Mouse (Mus musculus) megakaryocyte progenitor cell, adult 5-6 weeks (primary cell): ENCODE results near the gene Ntm. TPM values are rescaled to one million over a fixed set of nuclear protein-coding genes. Genes with fewer than 3 reads are reported as not detected.

Experiments used
- ATAC-seq: replicated peaks from 2 replicates; pipeline ENCODE4 v1.8.0; 2016; ENCODE audit warnings: mild to moderate bottlenecking, moderate TSS enrichment, inconsistent platforms; ENCODE audit not compliant: poor library complexity
- total RNA-seq, 2 experiments: library from RNA; stranded (forward) in 1 of 2; stranded (reverse) in 1 of 2; fragments of 157-497, 149-512 nt in 1 of 2; fragments of 200-1000 nt in 1 of 2; gene quantifications; 2 replicates each; pipeline versions ENCODE4 v1.2.3 to v1.2.4; 2015 to 2017

Gene Ntm
- total RNA-seq, 2 experiments from 2014 or later: not detected

GRCm38 (mm10) chr9:29415578-29415977 lies 547.4 kb downstream of the Ntm start:
- ATAC-seq: no peak

- ATAC-seq: no peak
Measured at GRCm38 (mm10) chr9:29413126-29413525, 549.8 kb downstream of the Ntm start.

GRCm38 (mm10) chr9:29412181-29412771 lies 550.7 kb downstream of the Ntm start:
- 0 out of 2 replicates have a peak, but pooled peaks have one; percentile 17 for ATAC-seq

DNA sequence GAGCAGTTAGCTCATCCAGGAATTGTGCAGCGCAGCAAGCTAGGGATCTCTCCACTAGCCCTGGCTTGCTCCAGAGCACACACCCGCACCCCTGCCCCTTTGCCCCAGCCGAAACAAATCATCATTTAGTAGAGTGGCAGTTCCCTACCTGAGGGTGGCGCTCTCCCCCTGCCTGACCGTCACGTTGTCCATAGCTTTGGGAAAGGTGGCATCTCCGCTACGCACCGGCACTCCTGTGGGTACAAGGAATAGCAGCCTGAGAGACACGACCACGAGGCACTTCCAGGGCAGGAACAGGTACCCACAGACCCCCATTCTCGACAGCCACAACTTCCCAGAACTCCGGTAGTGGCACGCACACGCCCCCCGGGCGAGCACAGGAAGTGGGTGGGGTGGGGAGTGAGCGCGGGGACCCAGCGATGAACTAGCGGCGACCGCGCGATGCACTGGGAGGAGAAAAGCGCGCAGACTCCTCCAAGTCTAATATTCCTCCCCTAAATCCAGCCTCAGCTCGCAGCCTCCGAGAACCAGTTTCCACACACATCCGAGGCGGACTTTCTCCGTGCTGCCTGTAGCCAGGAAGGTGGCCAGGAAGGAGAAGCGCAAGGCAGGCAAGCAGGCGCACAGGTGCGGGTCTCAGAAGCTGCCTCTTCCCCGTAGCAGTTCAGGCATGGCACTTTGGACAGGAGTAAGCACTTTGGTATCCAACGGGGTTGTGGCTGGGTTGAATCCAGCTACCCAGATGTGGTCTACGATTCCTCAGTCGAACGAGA lies 551.3 kb downstream of the Ntm start:
- no peak for ATAC-seq

DNA sequence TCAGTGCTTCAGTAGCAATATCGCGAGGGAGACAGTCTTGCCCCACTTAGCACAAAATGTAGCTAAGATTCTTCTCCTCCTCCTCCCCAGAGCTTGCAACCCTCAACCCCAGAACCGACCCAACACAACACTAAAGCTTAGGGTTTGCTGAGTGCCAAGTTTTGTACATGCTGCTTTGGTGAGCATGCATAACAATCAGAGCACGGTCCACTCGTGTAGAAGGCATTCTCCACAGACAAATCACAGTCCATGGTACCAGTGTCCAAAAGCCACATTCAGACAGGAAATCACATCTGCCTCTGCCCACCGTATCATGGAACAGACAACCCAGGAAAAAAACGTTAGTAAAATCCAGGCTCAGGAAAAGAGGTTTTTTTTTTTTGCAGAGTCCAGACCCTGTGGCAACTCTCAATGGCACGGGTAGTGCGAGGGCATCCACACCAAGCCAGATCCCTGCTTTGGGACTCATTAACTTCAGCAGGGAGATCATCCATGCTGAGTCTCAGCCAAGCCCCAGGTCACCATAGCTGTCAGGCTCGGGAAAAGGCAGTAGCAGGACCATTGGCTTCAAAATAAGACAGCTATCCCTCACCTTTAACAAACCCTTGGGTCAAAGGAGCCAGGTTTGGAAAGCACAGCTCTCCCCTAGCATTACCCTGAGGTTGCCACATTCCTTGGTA lies 552.1 kb downstream of the Ntm start:
- no peak for ATAC-seq

GRCm38 (mm10) chr9:29410284-29410683 lies 552.7 kb downstream of the Ntm start:
- no peak for ATAC-seq

DNA sequence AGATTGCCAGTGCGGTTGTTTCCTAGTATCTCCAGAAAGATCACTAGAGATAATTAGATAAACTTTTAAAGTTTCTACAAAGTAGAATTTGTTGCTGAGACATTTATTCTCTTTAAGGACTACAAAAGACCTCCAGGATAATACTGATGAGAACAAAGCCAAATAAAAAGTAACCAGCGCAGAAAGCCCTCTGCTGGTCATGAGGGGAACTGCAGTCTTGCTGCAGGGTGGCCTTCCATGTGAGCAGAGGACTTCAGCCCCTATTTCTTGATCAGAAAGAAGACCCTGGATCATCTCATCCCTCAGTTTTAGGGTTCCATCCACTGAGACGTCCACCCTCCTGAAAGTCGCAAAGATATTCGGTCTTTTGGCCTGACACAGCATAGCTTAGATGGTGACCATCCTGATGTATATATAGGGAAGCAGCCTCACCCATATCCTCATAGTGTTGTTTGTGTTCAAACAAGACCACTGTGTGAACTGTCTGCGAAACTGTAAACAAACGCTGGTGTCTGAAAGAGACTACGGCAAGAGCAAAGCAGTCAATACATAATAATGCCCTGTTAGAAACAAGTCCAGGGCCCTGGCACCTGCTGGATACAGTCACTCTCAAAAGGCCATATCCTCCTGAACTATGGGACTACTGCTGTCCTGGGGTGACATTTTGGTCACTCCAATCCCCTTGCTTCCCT lies 553.6 kb downstream of the Ntm start:
- ATAC-seq: no peak; the same call in 1 of the 2 replicates

DNA sequence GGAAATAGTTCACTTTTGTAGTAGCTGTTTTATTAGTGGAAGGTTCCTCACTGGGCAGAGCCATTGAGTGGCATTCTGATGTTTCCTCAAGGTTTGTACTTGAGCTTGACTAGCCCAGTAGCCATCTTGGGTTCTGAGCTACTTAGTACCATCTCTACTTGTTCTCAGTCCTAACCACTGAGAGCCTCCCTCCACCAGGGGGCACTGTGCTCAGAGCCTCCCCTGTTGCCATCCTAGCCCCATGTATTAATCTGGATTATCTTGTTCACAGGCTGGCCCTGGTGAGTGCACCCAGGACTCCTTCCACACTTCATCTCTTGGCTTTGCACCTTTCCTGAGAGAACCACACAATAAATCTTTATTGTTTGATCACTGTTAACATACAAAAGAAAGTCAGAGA lies 555.0 kb downstream of the Ntm start:
- peak; percentile 57 for ATAC-seq

GRCm38 (mm10) chr9:29406973-29407372 lies 556.0 kb downstream of the Ntm start:
- no peak for ATAC-seq

DNA sequence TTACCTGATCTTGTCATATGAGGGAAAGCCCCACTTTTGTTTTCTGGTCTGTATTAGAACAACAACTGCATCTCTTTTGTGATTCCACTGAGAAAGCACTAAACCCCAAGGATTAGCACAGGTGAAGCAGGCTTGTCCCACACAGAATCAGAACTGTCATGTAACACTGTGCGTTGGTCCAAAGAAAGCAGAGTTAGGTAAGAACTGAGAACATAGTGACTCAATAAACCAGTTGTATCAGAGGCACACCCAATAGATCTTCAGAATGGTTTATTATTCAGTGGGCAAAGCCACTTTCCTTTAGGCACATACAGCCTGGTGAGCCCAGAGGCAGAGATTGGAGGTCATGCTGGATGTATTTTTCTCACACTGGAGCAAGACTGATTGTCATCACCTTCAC lies 556.9 kb downstream of the Ntm start:
- ATAC-seq: no peak

DNA sequence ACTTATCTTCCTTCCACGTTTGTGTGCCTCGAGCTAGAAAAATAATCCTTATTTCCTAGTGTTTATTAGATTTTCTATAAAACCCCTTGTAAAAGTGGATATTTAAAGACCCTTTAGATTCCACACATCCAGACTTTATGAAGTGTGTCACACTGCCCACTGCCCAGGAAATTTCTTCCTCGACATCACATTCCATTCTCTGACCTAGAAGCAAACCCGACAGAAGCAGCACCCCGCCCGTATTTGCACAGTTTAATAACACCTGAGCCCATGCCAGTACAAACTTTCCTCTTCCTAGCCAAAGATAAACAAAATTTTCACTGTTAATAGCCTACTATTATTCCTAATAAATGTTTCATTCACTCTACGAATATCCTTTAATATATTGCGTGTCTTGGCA lies 562.8 kb downstream of the Ntm start:
- ATAC-seq: no peak

- ATAC-seq: no peak
Measured at GRCm38 (mm10) chr9:29396101-29396500, 566.8 kb downstream of the Ntm start.

GRCm38 (mm10) chr9:29393136-29393535 lies 569.8 kb downstream of the Ntm start:
- no peak for ATAC-seq

DNA sequence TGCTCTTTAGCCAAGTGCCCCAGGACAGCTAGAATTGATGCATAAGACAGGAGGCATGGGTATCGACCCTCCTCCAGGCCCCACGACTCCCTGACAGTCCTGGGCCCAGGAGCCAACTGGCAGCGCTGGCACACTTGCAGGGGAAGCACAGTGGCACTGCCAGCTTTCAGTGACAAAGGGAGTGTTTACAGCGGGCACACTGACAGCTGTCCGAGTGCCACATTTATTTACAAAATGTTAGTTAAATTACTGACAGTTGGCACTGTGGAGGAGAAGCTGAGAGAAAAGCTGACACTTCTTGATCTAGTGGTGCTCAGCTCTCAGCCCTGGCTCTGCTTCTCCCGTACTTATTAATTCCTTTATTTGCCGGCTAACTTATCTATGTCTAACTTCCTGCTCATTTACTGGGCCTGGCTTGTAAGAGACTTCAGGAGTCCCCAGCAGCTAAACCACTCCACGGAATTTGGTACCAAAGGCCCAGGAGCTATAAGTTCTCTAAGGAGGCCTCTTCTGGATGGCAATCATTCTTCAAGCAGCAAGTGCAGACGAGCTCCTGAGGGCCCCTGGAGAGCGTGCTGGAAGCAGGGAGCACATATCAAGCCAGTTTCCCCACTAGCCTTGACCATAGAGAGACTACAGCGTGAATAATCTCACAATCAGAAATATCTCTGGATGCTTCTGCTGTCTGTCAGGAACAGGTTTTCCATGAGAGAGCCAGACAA lies 572.0 kb downstream of the Ntm start:
- ATAC-seq: no peak

DNA sequence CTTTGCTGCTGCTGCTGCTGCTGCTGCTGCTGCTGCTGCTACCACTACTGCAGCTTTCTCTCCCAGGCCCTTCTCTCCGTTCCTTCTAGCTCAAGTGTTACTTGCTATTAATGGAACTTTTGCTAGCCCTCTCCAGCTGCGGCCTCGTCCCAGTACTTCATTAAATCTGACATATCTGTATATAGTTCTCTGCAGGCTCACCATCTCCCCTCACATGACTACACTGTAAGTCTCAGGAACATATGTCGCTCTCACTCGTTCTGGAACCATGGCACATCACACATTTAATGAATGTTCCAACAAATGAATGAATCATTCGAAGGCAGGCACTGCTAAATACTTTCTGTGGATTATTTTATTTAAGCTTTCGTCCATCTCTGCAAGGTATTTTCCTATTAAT lies 573.7 kb downstream of the Ntm start:
- no peak for ATAC-seq

DNA sequence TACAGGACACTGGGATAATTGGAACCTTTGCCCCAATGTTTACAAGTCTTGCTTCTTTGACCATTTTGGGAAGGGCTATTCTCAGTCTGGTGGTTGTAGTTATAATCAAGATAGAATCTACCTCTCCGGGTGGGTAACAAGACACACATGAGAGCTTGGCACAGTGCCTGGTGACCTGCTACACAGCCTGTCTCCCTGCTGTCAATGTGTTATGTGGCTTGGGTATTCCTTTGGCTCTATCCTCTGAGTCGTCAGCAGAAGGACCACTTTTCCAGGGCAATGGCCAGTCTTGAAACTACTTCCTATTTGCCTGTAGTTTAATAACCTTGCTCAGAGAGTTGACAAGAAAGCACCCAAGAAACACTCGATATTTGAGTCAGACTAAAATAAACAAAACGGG lies 575.8 kb downstream of the Ntm start:
- ATAC-seq: no peak

DNA sequence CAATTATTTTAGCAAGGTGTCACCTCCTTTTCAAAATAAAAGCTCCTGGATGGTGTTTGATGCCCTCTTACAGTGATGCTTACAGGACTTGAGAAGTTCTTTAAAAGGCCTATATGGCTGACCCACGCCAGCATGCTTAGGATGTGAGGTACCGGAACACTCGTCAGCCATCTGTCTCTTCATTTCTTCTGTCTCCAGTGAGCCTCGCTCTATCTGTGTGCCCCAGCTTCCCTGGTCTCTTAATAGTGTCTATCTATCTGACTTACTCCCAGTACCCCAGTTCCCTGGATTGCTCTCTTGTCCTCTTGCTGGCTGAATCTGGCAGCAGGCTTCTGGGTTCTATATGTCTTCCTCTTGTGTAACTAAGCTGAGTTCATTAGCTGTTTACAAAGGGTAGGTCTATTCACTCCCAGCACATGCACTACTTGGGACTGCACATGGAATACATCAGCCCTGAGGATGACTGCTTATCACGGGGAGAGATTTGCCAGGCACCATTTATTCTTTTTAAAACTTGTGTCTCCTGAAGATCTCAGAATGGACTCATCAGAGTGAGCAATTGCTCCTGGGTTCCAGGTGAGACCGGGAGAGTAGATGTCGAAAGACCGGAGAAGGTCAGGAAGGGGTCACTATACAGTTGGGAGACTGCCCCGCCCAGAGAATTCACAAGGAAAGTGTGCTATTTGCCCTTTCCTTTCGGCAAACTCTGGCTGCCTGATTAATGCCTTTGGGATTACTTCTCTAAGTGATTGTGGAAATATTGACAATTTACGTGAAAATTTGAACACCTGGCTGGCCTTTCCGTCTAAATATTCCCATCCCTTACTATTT lies 585.6 kb downstream of the Ntm start:
- ATAC-seq: no peak

DNA sequence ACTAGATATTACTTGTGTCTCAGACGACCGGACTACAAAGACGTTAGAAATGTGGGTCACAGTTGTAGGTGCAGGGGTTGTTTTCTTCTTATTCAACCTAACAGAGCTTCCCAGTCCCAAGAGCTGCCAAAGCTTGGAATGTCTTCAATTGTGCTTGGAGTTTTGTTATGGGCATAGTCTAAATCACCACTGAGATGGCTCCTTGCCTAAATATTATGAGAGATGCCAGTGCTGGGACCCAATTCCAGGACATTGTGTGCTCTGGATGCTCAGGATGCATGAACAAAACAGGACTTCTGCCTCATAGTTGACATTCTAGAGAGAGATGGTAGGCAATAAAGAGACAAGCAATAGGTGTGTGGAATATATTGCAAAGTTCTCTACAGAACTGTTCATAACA lies 591.6 kb downstream of the Ntm start:
- no peak for ATAC-seq

- no peak for ATAC-seq
Measured at GRCm38 (mm10) chr9:29369621-29370020, 593.3 kb downstream of the Ntm start.

DNA sequence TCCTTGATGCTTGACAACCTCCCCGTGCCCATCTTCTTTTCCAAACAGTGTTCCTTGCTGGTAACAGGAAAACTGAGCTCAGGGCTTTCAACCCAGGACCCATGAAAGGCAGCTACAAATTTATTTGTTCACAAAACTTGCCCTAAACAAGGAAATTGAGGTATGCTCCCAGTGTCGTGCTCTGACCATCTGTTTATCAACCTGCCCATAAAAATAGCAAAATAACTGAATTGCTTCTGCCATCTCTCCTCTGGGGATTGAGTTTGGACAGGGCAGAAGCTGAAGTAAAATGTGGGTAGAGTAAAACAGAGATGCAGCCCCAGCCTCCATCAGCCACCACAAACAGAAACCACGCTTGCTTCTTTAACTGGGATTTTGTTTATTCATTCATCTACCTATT lies 594.6 kb downstream of the Ntm start:
- no peak for ATAC-seq
